Mouse (Mus musculus) stomach, postnatal 0 days (tissue): Measurements from ENCODE around the gene Zfp266.

Experiments
- CTCF ChIP-seq: IDR thresholded peaks from 2 replicates; pipeline ENCODE4 v1.5.1; 2016; ENCODE audit warnings: antibody characterized with exemption, low read depth, mild to moderate bottlenecking, moderate library complexity
- EP300 ChIP-seq: optimal IDR thresholded peaks from 2 replicates; pipeline ENCODE3; 2016; ENCODE audit warnings: antibody characterized with exemption

GRCm38 (mm10) chr9:20459377-20460317, 61.6 kb downstream of the Zfp266 start, which contains the start of gene Zfp26:
- no peak for TF ChIP-seq CTCF
- TF ChIP-seq EP300, result peak; percentile 74
